ENCODE assay signal across 16 mouse cellular contexts in genomic region chr5:112769020-112769720, GRCm38 (mm10).
DNase-seq lines count a peak whose midpoint lies in the region; ATAC-seq and TF ChIP-seq lines count a peak whose summit lies in the region.
"Had no signal": no experiment of that assay in that cellular context is flagged by ENCODE, and none has a peak within 500 bp of the region (broad histone marks: within the 10 kb centered on the region; RNA-seq: fewer than 3 reads in every experiment).

No protein-coding gene starts in this region.

- no peak for TF ChIP-seq CTCF in kidney, postnatal 0 days (IDR thresholded peaks at IDR 0.05; ENCODE audit: low read depth)

- no peak overlapping the region for H3K9ac ChIP-seq in kidney, postnatal 0 days (ENCODE audit: low read depth, low read length)
- no peak overlapping the region for H3K9ac ChIP-seq in midbrain, embryonic 15.5 days
- H3K9ac ChIP-seq: embryonic facial prominence, embryonic 12.5 days; heart, embryonic 15.5 days; hindbrain, embryonic 15.5 days; limb, embryonic 12.5 days; lung, embryonic 15.5 days had no signal

- no peak overlapping the region for H3K4me3 ChIP-seq in kidney, postnatal 0 days (replicated peaks; ENCODE audit: low read depth, low read length)
- H3K4me3 ChIP-seq in midbrain, embryonic 15.5 days = no peak overlapping the region
- H3K4me3 ChIP-seq in heart, embryonic 10.5 days = no peak overlapping the region
- H3K4me3 ChIP-seq: embryonic facial prominence, embryonic 12.5 days; heart, embryonic 15.5 days; hindbrain, embryonic 15.5 days; limb, embryonic 12.5 days; lung, embryonic 15.5 days had no signal

- no peak overlapping the region for H3K27ac ChIP-seq in kidney, postnatal 0 days
- H3K27ac ChIP-seq in midbrain, embryonic 15.5 days = 0 out of 2 replicates have a peak overlapping the region, but pooled peaks have one; percentile 17
- H3K27ac ChIP-seq in heart, embryonic 10.5 days = no peak overlapping the region
- H3K27ac ChIP-seq: embryonic facial prominence, embryonic 12.5 days; heart, embryonic 15.5 days; hindbrain, embryonic 15.5 days; limb, embryonic 12.5 days; lung, embryonic 15.5 days had no signal

- H3K4me2 ChIP-seq in kidney, postnatal 0 days (ENCODE audit: low read length) = no peak overlapping the region
- no peak overlapping the region for H3K4me2 ChIP-seq in midbrain, embryonic 15.5 days
- H3K4me2 ChIP-seq: embryonic facial prominence, embryonic 12.5 days; heart, embryonic 15.5 days; hindbrain, embryonic 15.5 days; limb, embryonic 12.5 days; lung, embryonic 15.5 days had no signal

- H3K36me3 ChIP-seq in kidney, postnatal 0 days (ENCODE audit: insufficient read depth, low read length) = no peaks in the 10 kb centered on the region
- H3K36me3 ChIP-seq in midbrain, embryonic 15.5 days (replicated peaks) = no peaks in the 10 kb centered on the region
- peaks cover 78% of the 10 kb centered on the region for H3K36me3 ChIP-seq in heart, embryonic 10.5 days
- H3K36me3 ChIP-seq: embryonic facial prominence, embryonic 12.5 days; hindbrain, embryonic 15.5 days; limb, embryonic 12.5 days; lung, embryonic 15.5 days had no signal

- ATAC-seq in kidney, postnatal 0 days (replicated peaks; ENCODE audit: low FRiP score, low read depth) = no peak; the same call in 1 of the 2 replicates
- no peak for ATAC-seq in midbrain, embryonic 15.5 days (replicated peaks)

- peak; percentile 61 for DNase-seq in kidney, postnatal 0 days (ENCODE audit: low spot score)
- no peak for DNase-seq in kidney, postnatal 14 days
- peak; percentile 34 for DNase-seq in ZHBTc4 (ENCODE audit: low read depth, low spot score)
- DNase-seq in embryo, embryonic 10 days (ENCODE audit: low spot score) = peak; percentile 47
- DNase-seq in heart, embryonic 10.5 days (ENCODE audit: low spot score) = no peak
- DNase-seq in Muller cell, postnatal 12 days (ENCODE audit: inconsistent ontology term) = no peak
- DNase-seq: adrenal gland, postnatal 25 days; cerebellum, adult 9-11 months; kidney, adult 2 months; right cerebral cortex, postnatal 25 days had no signal

- 0 out of 2 replicates have a peak, but pooled peaks cover 3% of the 10 kb centered on the region for H3K27me3 ChIP-seq in kidney, postnatal 0 days (ENCODE audit: insufficient read depth, low read length)
- no peaks in the 10 kb centered on the region for H3K27me3 ChIP-seq in midbrain, embryonic 15.5 days (replicated peaks)
- peaks cover 10% of the 10 kb centered on the region; the same call in 1 of the 2 replicates for H3K27me3 ChIP-seq in heart, embryonic 10.5 days (ENCODE audit: insufficient read depth, poor library complexity, severe bottlenecking)
- H3K27me3 ChIP-seq: embryonic facial prominence, embryonic 12.5 days; heart, embryonic 15.5 days; hindbrain, embryonic 15.5 days; limb, embryonic 12.5 days; lung, embryonic 15.5 days had no signal

- H3K9me3 ChIP-seq in kidney, postnatal 0 days (replicated peaks; ENCODE audit: low read length) = no peaks in the 10 kb centered on the region
- H3K9me3 ChIP-seq in midbrain, embryonic 15.5 days = no peaks in the 10 kb centered on the region
- no peaks in the 10 kb centered on the region for H3K9me3 ChIP-seq in heart, embryonic 10.5 days
- H3K9me3 ChIP-seq: embryonic facial prominence, embryonic 12.5 days; heart, embryonic 15.5 days; hindbrain, embryonic 15.5 days; limb, embryonic 12.5 days; lung, embryonic 15.5 days had no signal

- no peaks in the 10 kb centered on the region for H3K4me1 ChIP-seq in kidney, postnatal 0 days (replicated peaks; ENCODE audit: insufficient read depth, low read length)
- peaks cover 22% of the 10 kb centered on the region; the same call in 1 of the 2 replicates for H3K4me1 ChIP-seq in midbrain, embryonic 15.5 days
- peaks cover 33% of the 10 kb centered on the region for H3K4me1 ChIP-seq in heart, embryonic 10.5 days
- H3K4me1 ChIP-seq: embryonic facial prominence, embryonic 12.5 days; limb, embryonic 12.5 days; lung, embryonic 15.5 days had no signal

- WGBS in kidney, postnatal 0 days = 23% methylated on average over 11 of the region's 11 CpGs
- 48% methylated on average over 11 of the region's 11 CpGs for WGBS in midbrain, embryonic 15.5 days
- WGBS in heart, embryonic 10.5 days = 58% methylated on average over 11 of the region's 11 CpGs

Comparison
In these comparisons a context has a peak if more than half of its experiments do, and no peak if none do; other contexts are left out.
1. DNase-seq: peak in kidney, postnatal 0 days (single experiment), ZHBTc4 (single experiment) and embryo, embryonic 10 days (single experiment); none in kidney, postnatal 14 days (single experiment), heart, embryonic 10.5 days (single experiment) and Muller cell, postnatal 12 days (single experiment).